Mouse (Mus musculus) midbrain, embryonic 13.5 days (tissue): ENCODE results near the gene Atp1a4. TPM values are rescaled to one million over a fixed set of nuclear protein-coding genes. Genes with fewer than 3 reads are reported as not detected.

Experiments used
- ATAC-seq: fragments of 200-750 bp; cut with Nextera tagmentation; 2 replicates; pipeline ENCODE4 v1.8.0; 2017; ENCODE audit warnings: mild to moderate bottlenecking, moderate TSS enrichment, moderate library complexity
- H3K27ac ChIP-seq: fragments of 300-500 bp; sonication (generic); 2 replicates; pipeline ENCODE4 v1.5.1; 2015; ENCODE audit warnings: inconsistent platforms, mild to moderate bottlenecking, moderate library complexity
- H3K27me3 ChIP-seq: fragments of 300-500 bp; sonication (generic); 2 replicates; pipeline ENCODE4 v1.6.1; 2015; ENCODE audit warnings: mild to moderate bottlenecking, inconsistent platforms
- H3K36me3 ChIP-seq: fragments of 300-500 bp; sonication (generic); 2 replicates; pipeline ENCODE4 v1.6.1; 2015; ENCODE audit warnings: mild to moderate bottlenecking, inconsistent platforms
- H3K4me1 ChIP-seq: fragments of 300-500 bp; sonication (generic); replicated peaks from 2 replicates; pipeline ENCODE4 v1.6.1; 2015; ENCODE audit warnings: inconsistent platforms
- H3K4me2 ChIP-seq: fragments of 300-500 bp; sonication (generic); replicated peaks from 2 replicates; pipeline ENCODE4 v1.6.1; 2015; ENCODE audit warnings: moderate library complexity, mild to moderate bottlenecking, inconsistent platforms
- H3K4me3 ChIP-seq: fragments of 300-500 bp; sonication (generic); replicated peaks from 2 replicates; pipeline ENCODE4 v1.5.1; 2015; ENCODE audit warnings: mild to moderate bottlenecking, inconsistent platforms
- H3K9ac ChIP-seq: fragments of 300-500 bp; sonication (generic); replicated peaks from 2 replicates; pipeline ENCODE4 v1.6.1; 2015; ENCODE audit warnings: mild to moderate bottlenecking, inconsistent platforms
- H3K9me3 ChIP-seq: fragments of 300-500 bp; sonication (generic); 2 replicates; pipeline ENCODE4 v1.6.1; 2016; ENCODE audit warnings: mild to moderate bottlenecking, inconsistent platforms
- WGBS: fragments of 180-500 bp; shearing (Covaris S2); methylation state at CpG from one replicate; pipeline ENCODE4 v1.1.7; 2015; 5-methylcytosine and 5-hydroxymethylcytosine counted together
- polyA plus RNA-seq: library from polyadenylated mRNA; unstranded; fragments of >200 nt; fragmentation: Nextera tagmentation; extraction: Ambion mirVana; gene quantifications from 2 replicates; pipeline ENCODE4 v1.2.1, GENCODE M21; 2015

Atp1a4 gene
- polyA plus RNA-seq, 1 experiment from 2014 or later: not detected

DNA sequence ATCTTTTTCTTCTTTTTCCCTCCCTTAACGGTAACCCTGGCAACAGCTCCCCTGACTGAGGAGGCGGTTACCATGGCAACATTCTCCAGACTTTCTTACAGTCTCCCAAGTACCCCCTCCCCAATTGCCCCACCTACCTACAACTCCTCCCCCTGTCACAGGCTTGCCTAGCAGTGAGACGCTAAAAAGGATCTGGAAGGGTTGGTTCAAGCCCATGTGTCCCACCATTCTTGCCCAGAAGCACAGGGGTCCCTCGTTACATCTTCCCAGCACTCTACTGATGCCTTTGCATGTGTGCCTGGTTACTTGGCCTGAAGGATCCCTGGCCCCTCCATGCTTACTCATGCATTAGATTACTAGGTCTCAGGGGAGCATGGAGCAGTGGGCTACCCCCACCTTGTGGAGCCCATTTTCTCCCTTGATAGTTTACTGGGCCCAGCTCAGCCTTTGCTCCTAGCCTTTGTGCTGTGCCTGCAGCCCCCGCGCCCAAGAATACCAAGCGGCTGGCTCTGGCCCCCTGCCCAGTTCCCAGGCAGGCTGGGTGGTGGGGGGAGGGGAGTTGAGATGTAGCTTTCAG, 57.3 kb downstream of the Atp1a4 start:
- H3K4me1 ChIP-seq: peaks cover 75% of the 10 kb centered on the region
- peaks cover 44% of the 10 kb centered on the region for H3K36me3 ChIP-seq
- peak overlapping the region; percentile 96 for H3K27ac ChIP-seq
- H3K9ac ChIP-seq: peak overlapping the region; percentile 28
- H3K4me3 ChIP-seq: peak overlapping the region; percentile 6; the same call in 1 of the 2 replicates
- WGBS: 12% methylated on average over 7 of the region's 7 CpGs
- H3K9me3 ChIP-seq: no peaks in the 10 kb centered on the region
- H3K4me2 ChIP-seq: peak overlapping the region; percentile 93
- peak; percentile 66 for ATAC-seq
- no peaks in the 10 kb centered on the region for H3K27me3 ChIP-seq

GRCm38 (mm10) chr1:172200161-172200560, 58.1 kb downstream of the Atp1a4 start:
- H3K4me2 ChIP-seq: peak overlapping the region; percentile 93
- H3K9ac ChIP-seq: peak overlapping the region; percentile 55; the same call in 1 of the 2 replicates
- ATAC-seq: no peak
- H3K9me3 ChIP-seq: no peaks in the 10 kb centered on the region
- H3K27me3 ChIP-seq: no peaks in the 10 kb centered on the region
- H3K4me3 ChIP-seq: no peak overlapping the region; the same call in 1 of the 2 replicates
- 74% methylated on average over 5 of the region's 5 CpGs for WGBS
- peaks cover 51% of the 10 kb centered on the region for H3K36me3 ChIP-seq
- H3K4me1 ChIP-seq: peaks cover 70% of the 10 kb centered on the region
- peak overlapping the region; percentile 96 for H3K27ac ChIP-seq

GRCm38 (mm10) chr1:172198996-172199395, 59.2 kb downstream of the Atp1a4 start:
- Histone ChIP-seq H3K4me3 (no peak overlapping the region), H3K36me3 (peaks cover 62% of the 10 kb centered on the region), H3K27ac (no peak overlapping the region), H3K4me1 (peaks cover 58% of the 10 kb centered on the region), H3K9me3 (no peaks in the 10 kb centered on the region), H3K9ac (no peak overlapping the region), H3K4me2 (no peak overlapping the region), H3K27me3 (no peaks in the 10 kb centered on the region)
- ATAC-seq: no peak
- WGBS: 91% methylated on average over 4 of the region's 4 CpGs

GRCm38 (mm10) chr1:172198316-172198715, 59.9 kb downstream of the Atp1a4 start:
- Histone ChIP-seq H3K4me3 (no peak overlapping the region), H3K9ac (no peak overlapping the region), H3K4me2 (no peak overlapping the region), H3K4me1 (peaks cover 51% of the 10 kb centered on the region), H3K27ac (peak overlapping the region; percentile 56; the same call in 1 of the 2 replicates), H3K9me3 (no peaks in the 10 kb centered on the region), H3K27me3 (no peaks in the 10 kb centered on the region), H3K36me3 (peaks cover 69% of the 10 kb centered on the region)
- no peak for ATAC-seq
- WGBS: 82% methylated on average over 8 of the region's 8 CpGs

DNA sequence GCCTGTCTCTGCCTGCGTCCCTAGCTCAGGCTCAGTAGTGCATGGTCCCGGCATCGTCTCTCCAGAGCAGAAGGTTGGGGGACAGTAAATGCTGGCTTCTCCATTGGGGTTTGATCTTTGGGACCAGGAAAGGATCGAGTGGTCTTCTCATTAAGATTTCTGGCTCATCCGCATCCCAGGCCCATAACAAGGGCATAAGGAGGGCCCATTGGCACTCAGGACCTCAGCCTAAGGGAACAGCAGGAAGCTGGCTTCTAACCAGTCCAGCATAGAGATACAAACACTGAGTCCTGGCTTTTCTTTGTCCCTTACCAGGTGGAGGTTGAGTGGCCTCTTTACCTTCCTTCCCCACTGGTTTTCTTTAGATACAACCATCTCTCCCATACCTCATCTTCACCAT, 60.4 kb downstream of the Atp1a4 start:
- no peak for ATAC-seq
- H3K4me3 ChIP-seq: no peak overlapping the region
- 81% methylated on average over 5 of the region's 5 CpGs for WGBS
- H3K9ac ChIP-seq: no peak overlapping the region; the same call in 1 of the 2 replicates
- no peaks in the 10 kb centered on the region for H3K27me3 ChIP-seq
- no peaks in the 10 kb centered on the region for H3K9me3 ChIP-seq
- peaks cover 47% of the 10 kb centered on the region for H3K4me1 ChIP-seq
- no peak overlapping the region for H3K4me2 ChIP-seq
- H3K36me3 ChIP-seq: peaks cover 69% of the 10 kb centered on the region
- peak overlapping the region; percentile 56 for H3K27ac ChIP-seq

DNA sequence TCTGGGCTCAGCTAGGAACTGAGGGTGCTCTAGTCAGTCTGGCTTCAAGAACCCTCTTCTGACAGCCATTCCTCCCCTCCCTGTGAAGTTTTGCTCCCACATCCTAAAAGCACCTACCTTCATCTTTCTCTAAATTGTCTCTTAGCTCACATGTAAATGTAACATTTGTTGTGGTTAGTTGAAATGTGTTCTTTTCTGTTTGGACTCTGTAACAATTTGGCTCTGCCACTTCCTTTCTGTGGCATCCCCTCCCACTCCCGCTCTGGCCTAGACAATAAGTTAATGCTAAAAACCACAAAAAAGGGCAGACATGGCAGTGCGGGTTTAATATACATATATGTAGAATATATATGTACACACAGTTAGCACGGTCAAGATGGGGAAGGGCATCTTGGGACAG, 61.1 kb downstream of the Atp1a4 start:
- no peak for ATAC-seq
- peaks cover 76% of the 10 kb centered on the region for H3K36me3 ChIP-seq
- 90% methylated on average over 3 of the region's 3 CpGs for WGBS

DNA sequence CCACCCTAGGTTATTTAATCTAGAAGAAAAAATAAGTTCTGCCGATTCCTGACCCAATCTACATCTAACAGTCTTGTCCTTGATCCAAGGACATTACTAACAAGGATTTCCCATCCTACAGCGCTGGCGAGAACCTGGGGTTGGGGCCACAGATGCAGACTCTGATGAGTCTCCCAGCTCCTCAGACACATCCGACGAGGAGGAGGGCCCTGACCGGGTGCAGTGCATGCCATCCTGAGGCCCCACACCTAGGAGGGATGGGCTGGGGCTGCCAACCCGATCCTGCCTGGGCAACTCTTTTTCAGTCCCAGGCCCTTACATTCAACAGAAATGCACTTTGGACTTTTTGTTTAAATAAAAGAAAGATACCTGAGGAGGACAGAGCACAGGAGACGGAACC, 63.8 kb downstream of the Atp1a4 start:
- Histone ChIP-seq H3K36me3 (peaks cover 85% of the 10 kb centered on the region), H3K9ac (peak overlapping the region; percentile 25; the same call in 1 of the 2 replicates), H3K4me2 (no peak overlapping the region), H3K9me3 (no peaks in the 10 kb centered on the region), H3K27me3 (no peaks in the 10 kb centered on the region), H3K4me1 (peaks cover 13% of the 10 kb centered on the region), H3K27ac (peak overlapping the region; percentile 49; the same call in 1 of the 2 replicates), H3K4me3 (no peak overlapping the region)
- 81% methylated on average over 8 of the region's 8 CpGs for WGBS
- ATAC-seq: no peak

More for the DNA sequence above, 61.1 kb downstream of the Atp1a4 start:
- H3K9me3 ChIP-seq: no peaks in the 10 kb centered on the region
- H3K27ac ChIP-seq: peak overlapping the region; percentile 56; the same call in 1 of the 2 replicates
- H3K4me3 ChIP-seq: no peak overlapping the region
- H3K9ac ChIP-seq: no peak overlapping the region
- H3K4me1 ChIP-seq: peaks cover 40% of the 10 kb centered on the region
- H3K4me2 ChIP-seq: no peak overlapping the region
- H3K27me3 ChIP-seq: no peaks in the 10 kb centered on the region

GRCm38 (mm10) chr1:172192217-172192616, 66.0 kb downstream of the Atp1a4 start:
- H3K4me2 ChIP-seq: no peak overlapping the region
- no peaks in the 10 kb centered on the region for H3K9me3 ChIP-seq
- no peaks in the 10 kb centered on the region for H3K27me3 ChIP-seq
- H3K4me3 ChIP-seq: no peak overlapping the region
- no peak for ATAC-seq
- H3K36me3 ChIP-seq: peaks cover 82% of the 10 kb centered on the region
- no peak overlapping the region for H3K9ac ChIP-seq
- WGBS: 94% methylated on average over 3 of the region's 3 CpGs
- peaks cover 6% of the 10 kb centered on the region for H3K4me1 ChIP-seq
- no peak overlapping the region for H3K27ac ChIP-seq

- H3K9me3 ChIP-seq: no peaks in the 10 kb centered on the region
- peaks cover 82% of the 10 kb centered on the region for H3K36me3 ChIP-seq
- no peak overlapping the region for H3K27ac ChIP-seq
- peaks cover 6% of the 10 kb centered on the region for H3K4me1 ChIP-seq
- WGBS: 92% methylated on average over 2 of the region's 2 CpGs
- H3K4me2 ChIP-seq: no peak overlapping the region
- H3K9ac ChIP-seq: no peak overlapping the region
- ATAC-seq: no peak
- H3K27me3 ChIP-seq: no peaks in the 10 kb centered on the region
- H3K4me3 ChIP-seq: no peak overlapping the region
Observed at GRCm38 (mm10) chr1:172191578-172191977, 66.6 kb downstream of the Atp1a4 start.

GRCm38 (mm10) chr1:172188891-172189290, 69.3 kb downstream of the Atp1a4 start:
- 69% methylated on average over 4 of the region's 4 CpGs for WGBS
- Histone ChIP-seq H3K4me1 (no peaks in the 10 kb centered on the region), H3K4me2 (no peak overlapping the region), H3K4me3 (no peak overlapping the region), H3K27ac (no peak overlapping the region), H3K9ac (no peak overlapping the region), H3K9me3 (no peaks in the 10 kb centered on the region), H3K27me3 (no peaks in the 10 kb centered on the region), H3K36me3 (peaks cover 68% of the 10 kb centered on the region)
- no peak for ATAC-seq

DNA sequence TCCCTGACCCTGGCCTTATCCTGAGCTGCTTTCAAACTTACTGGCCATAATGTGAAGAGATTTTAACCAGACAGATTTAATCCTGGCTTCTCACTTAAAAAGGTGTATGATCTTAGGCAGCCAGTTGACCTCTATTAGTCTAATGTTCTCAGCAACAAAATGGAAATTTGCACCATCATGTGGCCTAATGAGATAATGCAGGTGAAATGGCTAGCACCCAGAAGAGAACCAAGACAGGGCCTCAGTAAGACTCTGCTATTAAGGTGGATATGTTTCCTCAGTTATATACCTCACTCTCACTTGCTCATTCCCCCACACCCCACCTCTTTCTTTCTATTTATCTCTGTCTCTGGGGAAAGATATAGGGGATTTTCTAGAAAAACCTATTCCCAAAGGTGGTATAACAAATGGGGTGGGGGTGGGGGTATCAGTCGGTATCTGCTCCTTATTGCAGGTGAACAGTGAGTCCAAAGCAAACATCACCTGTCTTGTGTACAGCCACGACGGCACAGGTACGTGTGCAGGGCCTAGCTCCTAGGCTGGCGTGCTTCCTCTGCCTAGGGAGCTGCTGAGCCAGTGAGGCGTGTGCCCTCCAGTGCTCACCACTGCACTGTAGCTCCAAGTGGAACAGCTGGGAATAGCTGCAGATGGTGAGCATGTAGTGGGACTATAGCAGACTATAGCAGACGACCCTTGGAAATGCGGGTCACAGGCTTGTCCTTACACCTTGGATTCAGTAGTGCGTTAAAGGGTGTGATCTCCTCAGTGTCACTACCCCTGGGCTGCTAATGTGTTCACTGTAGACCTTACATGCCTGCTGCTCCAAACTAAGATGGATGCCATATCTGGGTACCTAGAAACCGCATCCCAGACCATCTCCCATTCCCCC, 71.6 kb downstream of the Atp1a4 start:
- H3K9ac ChIP-seq: no peak overlapping the region
- H3K36me3 ChIP-seq: peaks cover 67% of the 10 kb centered on the region
- H3K4me3 ChIP-seq: no peak overlapping the region
- no peaks in the 10 kb centered on the region for H3K27me3 ChIP-seq
- 93% methylated on average over 10 of the region's 10 CpGs for WGBS
- no peak overlapping the region for H3K27ac ChIP-seq
- no peaks in the 10 kb centered on the region for H3K9me3 ChIP-seq
- ATAC-seq: 0 out of 2 replicates have a peak, but pooled peaks have one; percentile 34
- H3K4me1 ChIP-seq: no peaks in the 10 kb centered on the region
- H3K4me2 ChIP-seq: no peak overlapping the region

GRCm38 (mm10) chr1:172183915-172184314, 74.3 kb downstream of the Atp1a4 start:
- no peaks in the 10 kb centered on the region for H3K4me1 ChIP-seq
- peaks cover 64% of the 10 kb centered on the region for H3K36me3 ChIP-seq
- no peaks in the 10 kb centered on the region for H3K27me3 ChIP-seq
- no peak overlapping the region for H3K4me3 ChIP-seq
- no peaks in the 10 kb centered on the region for H3K9me3 ChIP-seq
- no peak overlapping the region for H3K4me2 ChIP-seq
- no peak overlapping the region for H3K9ac ChIP-seq
- H3K27ac ChIP-seq: no peak overlapping the region
- no peak for ATAC-seq
